Mouse (Mus musculus) T-helper 1 cell (primary cell): ENCODE data around the gene Phactr3.
"Not testable (repeated sequence)": the region's sequence is repeated elsewhere in the genome, so short reads cannot be mapped to it uniquely, and the experiment has no call there.

Source experiments
- in situ Hi-C: fragments of 300-600 bp; cut with MboI, MseI; formaldehyde crosslinking; loops from one replicate; pipeline ENCODE4 v1.15.1; 2025; ENCODE audit warnings: high pct_unique_total_duplicates

Gene Phactr3

DNA sequence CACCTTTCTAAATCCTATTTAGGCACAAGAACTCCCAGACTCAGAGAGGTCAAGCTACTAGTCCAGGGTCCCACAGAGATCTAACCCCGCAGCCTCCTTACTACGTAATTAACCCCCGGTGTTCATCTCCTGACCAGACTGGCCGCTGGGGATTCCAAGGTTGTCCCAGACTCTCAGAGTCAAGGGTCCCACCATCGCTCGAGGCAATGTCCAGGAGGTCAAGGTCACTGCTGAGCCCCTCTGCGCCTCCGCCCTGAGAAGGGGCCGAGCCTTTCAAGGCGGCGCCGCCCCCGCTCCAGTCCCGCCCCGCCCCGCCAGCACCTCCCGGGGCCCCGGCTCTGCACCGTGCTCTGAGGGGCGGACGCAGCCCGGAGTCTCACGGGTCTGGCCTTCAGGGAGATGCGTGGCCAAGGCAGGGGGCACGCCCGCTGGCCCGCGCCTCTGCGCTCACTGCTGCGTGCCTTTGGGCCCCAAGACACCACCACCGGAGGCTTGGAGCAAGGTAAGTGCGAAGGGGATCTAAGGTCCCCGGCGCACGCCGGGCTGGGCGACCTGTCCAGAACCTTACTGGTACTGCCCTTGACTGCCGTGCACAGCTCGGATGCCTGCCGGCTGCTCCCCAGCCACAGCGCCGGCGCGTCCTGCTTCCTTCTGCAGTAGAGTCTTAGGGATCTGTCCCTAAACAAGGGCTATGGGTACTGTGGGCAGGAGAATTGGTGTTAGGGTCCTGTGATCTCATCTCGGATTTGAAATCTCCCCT, at the start of gene Phactr3:
Gene Phactr3 (plus strand): TSS at position 175 of the 760 bp plus-strand sequence.
- in situ Hi-C loops, result no loop called here

DNA sequence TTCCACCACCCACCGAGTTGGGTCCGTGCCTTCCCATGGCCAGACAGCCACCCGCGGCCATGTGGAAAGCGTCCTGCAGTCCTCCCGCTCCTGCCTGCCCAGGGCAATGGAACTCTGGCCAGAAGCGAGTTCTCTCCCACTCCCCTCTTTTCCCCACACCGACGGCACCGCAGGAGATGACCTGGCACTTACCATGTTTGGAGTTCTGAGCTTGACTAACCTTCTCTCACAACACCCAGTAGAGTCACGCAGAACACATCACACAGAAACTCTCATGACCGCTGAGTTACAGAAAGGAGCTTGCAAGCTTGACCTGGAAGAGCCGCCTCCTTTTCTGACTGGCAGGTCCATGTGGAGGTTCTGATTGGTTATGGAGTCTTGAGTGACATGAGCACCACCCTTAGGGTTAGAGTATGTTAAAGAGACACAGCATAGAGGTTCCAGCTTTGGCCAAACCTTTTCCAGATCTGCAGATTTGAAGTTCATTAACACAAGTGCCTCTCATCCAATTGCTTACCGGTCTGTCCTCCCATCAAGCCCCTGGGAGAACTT, 40.5 kb upstream of the Phactr3 start, which contains the start of gene Zfp931:
Gene Zfp931 (minus strand): TSS at position 311 of the 552 bp plus-strand sequence.
- in situ Hi-C loops, result not testable (repeated sequence)

DNA sequence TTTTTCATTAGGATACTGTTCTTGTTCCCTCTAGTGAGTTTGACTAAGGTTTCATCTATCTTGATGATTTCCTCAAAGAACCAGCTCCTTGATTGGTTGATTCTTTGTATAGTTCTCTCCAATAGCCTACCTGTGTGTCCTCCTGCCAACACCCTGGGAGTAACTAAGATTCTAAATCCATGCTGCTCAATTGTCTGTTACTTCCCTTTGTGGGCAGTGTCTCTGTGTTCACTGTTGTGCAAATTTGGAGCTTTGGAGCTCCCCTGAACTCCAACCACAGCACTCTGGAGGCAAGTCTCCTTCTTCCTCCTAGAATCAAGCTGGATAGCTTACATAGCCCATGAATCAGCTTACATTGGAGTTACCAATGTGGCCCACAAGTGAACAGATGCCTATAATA, 29.2 kb upstream of the Phactr3 start:
- in situ Hi-C loops, result no loop called here

DNA sequence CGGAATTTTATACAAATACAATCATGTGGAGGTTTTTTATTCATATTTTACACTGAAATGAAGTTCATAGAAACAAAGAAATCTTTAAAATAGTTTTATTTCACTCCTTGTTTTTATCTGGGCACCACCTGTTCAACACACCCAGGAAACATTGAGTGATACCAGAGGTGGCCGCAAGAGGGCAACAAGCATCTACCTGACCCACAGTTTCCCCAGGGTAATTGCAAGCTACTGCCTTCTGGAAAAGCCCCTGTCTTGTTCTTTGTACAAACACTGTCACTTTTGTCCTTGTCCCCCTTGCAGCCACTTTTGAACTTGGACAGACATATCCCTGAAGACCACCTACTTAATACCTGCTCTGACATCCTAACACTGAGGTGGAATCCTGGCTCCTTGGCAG, 20.8 kb upstream of the Phactr3 start:
- in situ Hi-C loops, result no loop called here

DNA sequence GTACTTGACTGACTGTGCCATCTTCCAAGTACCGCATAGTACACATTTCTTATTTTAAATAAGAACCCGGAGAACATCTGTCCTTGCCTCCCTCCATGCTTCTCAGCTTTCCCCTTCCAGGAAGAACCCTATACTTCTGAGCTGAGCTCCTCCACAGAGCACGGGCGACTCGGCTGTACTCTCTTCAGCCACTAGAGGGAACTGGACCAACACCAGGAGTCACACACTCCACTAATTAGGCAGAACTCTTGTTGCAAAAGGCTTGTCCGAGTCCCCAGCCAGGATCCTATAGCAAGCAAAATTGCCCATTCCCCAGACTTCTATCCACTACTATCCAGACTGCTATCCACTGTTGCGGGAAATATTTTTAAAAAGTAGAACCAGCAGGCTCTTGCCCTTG, 16.8 kb upstream of the Phactr3 start:
- in situ Hi-C loops, result no loop called here

DNA sequence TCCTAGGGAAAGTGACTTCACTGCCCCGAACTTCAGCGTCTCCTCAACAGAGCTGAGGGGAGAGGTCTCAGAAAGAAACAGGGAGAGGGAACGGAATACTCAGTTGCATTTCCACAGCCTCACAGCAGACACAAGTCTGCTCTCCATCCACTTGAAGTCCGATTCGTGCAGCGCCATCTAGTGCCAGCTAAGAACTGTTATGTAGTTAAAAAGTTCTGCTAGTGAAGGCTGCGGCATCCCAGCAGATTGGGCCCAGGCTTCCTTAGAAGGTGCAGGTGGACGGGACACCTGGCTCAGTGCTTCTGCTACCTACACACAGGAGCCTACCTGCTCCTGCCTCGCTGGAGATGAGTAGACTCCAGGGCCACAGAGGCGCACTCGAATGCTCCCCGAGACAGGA, 829 bp upstream of the Phactr3 start:
- in situ Hi-C loops, result no loop called here

DNA sequence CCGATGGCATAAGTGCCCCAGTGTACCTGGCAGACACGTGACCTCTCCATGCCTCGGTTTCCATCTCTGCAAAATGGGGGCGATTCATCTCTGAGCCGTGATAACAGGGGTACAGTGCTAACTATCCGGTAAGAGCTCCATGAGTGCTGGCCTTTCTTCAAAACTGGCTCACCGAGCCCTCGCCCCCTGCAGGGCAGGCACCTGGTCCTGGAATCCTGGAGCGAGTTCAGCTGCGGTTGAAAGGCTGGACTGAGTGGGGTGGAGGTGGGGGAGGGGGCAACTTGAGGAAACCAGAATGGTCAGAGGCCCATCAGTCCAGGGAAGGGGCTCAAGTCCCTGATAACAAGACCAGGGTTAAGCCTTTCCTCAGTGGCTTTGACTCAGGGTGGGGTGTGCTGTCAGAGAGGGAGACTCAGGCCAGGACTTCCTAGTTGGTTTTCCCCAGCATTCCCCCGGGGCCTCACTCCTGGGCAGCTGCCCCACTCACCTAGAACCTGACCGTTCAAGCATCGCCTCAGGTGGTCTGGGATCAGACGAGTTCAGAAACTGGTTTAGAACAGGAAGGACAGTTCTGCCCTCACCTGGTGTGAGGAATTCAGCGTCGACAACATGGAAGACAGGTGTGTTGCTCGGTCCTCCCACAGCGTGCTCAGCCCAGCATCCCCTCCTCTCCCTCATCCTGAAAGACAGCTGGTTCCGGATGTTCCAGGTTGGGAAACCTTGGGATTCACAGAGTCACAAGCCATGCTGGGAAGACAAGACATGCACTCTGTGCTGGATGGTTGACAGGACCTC, 983 bp downstream of the Phactr3 start:
- in situ Hi-C loops, result no loop called here

DNA sequence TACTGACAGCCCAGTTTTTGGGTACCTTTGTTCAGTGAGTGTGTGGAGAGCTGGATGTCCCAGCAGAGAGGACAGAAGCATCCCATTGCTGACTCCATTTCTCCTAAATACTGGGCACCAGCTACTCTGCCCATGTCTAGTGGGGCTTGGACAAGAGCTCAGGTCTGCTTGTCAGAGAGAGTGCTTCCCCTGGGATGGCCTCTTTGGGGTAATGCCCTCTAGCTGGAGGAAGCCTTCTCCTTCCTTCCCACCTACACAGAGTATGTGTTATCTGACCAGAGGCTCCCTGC, 1.5 kb downstream of the Phactr3 start:
- in situ Hi-C loops, result no loop called here

DNA sequence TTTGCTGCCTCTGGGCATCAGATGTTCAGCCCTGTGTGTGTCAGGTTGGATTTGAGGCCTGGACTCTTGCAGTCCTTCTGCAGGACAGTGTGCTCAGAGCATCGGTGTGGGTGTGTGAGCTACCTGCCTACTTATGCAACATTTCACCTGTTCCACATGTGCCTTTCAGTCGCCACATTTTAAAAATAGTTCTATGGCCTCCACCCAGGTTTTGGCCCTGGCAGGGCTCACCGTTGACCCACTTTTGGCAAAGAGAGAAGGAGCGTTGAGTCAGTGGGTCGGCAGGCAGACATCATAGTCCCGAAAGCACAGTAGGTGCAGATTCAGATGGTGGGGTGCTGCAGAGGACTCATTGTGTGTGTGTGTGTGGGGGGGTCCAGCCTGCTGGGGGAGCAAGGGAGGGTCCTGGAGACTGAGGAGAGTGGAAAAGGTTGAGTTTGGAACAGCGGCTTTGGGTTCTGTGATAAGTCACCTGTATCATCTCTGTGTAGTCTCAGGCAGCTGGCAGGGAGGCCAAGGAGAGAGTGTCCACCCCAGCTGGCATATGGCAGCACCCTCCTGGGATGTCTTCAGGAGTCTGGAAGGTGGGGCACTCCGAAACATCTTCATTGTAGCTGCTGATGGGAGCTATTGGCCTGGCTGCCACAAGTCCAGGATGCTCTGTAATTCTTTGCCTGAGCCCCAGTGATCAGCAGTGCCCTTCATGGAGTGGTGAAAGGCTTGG, 2.0 kb downstream of the Phactr3 start:
- in situ Hi-C loops, result no loop called here

DNA sequence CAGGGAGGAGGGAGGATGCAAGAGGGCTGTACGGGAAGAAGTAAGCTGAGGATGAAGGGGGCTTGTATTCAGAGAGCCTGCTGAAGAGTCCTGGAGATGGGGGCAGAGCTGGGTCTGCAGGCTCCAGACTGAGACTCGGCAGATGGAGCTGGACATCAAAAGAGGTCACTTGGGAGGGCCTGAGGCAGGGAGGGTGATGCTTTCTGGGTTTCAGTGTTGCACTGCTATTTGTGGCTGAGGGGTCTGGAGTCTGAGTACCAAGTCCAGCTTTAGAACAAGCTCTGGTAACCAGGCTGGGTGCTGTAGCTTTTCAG, 2.6 kb downstream of the Phactr3 start:
- in situ Hi-C loops, result no loop called here

DNA sequence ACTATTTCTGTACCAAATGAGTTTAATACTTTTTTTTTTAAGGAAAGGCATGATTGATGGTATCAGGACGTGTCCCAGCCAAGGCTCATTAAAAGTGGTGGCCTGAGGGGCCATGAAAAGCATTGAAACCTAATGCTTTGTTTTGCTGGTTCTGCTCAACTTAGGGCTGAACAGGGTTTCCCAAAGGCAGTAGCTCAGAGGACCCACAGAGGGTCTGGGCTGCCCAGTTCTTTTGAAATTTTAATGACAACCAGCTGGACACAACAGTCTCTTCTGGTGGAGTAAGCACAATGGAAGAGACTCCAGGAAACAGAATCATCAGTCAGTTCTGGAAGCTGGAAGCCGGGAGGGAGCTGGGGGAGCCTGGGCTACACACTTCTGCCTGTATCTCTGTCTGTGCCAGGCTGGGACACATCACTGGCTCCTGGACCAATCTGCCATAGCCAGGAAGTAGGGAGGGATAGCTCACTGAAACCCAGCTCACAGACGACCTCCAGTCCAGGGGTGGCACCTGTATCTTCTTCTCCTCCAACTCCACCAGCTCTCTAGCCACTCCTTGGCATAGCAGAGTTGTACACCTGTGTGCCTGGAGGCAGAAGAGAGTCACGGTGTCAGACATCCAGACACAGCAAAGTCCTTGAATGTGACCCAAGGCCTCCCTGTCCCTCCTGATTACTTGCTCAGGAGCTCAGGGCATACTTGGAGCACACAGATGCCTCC, 3.3 kb downstream of the Phactr3 start:
- in situ Hi-C loops, result no loop called here

DNA sequence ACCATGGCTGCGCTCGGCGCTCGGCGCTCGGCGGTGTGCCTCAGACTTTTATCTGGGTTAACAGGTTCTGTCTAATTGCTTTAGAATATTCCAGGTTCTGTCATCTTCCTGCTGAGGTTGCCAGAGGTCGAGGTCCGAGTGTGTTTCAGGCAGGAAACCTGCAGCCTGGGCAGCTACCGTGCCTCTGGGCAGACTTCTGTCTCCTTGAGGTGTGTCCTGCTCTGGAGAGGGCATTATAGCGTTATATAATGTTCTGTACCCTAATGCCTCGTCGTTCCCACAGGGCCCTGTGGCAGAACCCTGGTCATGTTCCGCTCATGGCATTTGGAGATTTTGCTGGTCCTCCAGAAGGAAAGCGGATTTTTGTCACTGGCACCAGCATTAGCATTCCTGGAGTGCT, 4.7 kb downstream of the Phactr3 start:
- in situ Hi-C loops, result no loop called here

DNA sequence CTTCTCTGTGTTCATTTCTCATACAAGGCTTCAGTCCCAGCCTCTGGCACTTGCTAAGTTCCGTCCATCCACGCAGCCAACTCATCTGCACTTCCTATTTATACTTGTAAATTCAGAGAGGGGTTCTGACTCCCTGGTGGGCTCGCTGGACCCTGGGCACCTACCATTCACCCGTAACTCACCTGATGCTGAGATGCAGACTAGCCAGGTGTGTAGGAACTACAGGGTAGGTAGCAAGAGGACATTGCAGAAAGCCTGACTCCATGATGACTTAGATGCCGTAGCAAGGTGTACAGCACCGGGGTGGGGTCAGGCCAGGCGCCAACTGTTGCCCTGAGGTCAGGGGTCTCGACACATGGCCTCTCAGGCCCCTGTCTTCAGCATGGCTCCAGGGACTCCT, 6.7 kb downstream of the Phactr3 start:
- in situ Hi-C loops, result no loop called here

DNA sequence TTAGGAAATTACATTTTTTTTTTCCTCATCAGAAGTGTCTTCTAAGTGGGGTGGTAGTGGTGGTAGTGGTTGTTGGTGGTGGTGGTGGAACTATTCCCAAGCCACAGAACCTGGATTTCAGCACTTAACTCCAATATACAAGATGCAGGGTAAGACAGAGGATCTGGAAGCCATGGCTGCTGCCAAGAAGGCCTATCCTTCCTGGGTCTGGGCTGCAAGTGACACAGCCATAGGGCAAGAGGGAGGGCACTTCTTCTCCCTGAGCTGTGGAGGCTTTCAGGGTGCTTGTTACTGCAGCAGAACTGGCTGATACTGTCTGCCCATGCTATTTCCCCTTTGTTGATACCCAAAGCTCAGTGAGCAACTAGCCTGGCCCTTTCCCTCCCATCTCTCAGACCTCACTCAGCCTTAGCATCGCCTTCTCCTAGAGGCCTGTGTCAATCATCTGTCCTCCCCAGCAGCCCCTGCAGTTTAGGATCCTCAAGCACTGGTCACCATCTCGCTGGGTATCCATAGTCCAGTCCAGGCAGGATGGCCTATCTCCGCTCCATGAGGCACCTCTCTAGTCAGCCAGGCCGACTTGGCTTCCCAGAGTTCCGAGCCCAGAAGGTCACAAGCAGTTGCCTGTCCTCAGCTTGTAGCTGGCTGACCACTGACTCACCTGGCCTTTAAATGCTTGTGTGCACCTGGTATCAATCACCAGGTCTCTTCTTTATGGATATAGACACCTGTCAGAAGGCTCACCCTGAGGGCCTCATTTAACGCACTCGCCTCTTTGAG, 7.5 kb downstream of the Phactr3 start:
- in situ Hi-C loops, result no loop called here

DNA sequence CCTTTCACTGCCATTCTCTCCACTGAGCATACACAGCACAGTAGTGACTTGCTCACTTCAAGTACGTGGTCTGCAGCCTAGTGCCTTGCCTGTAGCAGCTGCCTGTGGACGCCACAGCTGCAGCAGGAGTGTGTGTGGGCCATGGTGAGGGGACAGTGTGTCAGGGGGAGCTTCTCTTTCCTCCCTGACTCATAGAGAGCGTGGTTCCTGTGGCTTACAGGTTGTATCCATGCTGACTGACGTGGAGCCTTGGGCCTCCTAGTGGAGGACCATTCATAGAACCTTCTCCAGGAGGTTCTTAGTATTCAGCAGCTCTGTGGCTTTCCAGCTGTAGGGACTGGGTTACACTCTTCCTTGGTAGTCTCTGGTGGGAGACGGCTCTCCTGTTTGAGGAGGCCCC, 9.8 kb downstream of the Phactr3 start:
- in situ Hi-C loops, result no loop called here

DNA sequence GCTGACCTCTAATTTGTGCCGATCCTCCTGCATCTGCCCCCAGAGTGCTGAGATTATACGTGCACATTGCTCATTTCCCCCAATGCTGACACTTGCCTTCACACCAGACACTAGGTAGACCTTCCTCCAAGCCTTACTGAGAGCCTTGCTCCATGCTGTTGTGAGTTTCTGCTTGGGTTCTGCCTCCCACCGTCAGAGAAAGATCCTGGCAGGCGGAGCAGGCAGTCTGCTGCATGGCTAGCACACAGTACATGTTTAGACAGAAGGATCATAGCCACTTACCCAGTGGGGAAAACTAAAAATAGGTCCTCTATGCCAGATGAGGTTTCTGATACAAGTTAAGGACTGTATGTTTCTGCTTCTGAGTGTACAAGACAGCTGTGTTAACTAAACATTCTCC, 10.4 kb downstream of the Phactr3 start:
- in situ Hi-C loops, result no loop called here

DNA sequence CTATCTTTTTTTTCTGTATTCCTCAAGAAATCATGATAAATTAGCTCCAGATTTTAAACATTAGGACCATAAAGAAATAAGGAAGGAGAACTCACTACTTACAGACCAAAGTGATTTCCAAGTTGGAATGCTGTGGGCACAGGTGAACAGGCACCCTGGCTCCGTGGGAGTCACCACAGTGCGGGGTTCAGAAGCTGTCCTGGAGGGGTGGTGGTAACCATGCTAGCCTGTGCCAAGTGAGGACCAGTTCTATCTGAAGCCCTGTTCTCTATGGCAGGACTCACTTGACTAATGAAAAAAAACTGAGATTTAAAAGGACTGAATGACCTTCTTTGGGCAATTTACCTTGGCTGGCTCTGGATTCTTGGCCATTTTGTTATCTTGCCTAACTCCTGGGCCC, 10.9 kb downstream of the Phactr3 start:
- in situ Hi-C loops, result loop anchor here (10.0 kb wide), 1 partner anchor 215 kb away; no protein-coding TSS in a partner anchor

DNA sequence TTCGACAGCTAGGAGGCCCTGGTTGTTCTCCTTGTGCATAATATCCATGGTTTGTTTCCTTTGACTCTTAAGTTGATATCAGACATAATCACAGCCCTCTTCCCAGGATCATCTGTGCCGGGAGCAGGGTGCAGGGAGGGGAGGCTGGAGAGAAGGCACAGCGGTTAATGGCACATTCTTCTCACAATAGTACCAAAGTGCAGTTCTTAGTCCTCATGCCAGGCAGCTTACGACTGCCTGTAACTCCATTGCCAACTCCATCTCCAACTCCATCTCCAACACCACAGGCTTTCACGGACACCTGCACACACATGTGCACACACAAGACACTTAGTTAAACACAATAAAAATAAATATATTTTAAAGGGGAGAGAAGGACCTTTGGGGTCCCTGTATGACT, 11.8 kb downstream of the Phactr3 start:
- in situ Hi-C loops, result loop anchor here (10.0 kb wide), 1 partner anchor 214 kb away; no protein-coding TSS in a partner anchor

DNA sequence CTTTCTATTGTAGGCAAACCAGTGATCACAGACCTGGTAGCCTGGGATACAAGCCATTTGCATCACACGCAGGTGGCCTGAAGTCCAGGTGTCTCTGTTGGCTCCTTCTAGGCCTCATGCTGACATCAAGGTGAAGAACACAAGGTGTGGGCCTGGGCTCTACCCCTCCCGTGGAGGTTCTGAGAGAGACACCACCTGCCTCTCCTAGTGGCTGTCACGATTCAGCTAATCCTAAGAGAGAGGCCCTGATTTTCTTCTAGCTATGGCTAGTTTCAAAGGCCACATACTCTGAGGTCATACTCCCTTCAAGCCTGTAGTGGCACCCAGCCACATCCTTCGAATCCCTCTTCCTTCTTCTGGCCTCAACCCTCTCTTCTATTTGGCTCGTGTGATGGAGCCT, 12.2 kb downstream of the Phactr3 start:
- in situ Hi-C loops, result loop anchor here (10.0 kb wide), 1 partner anchor 214 kb away; no protein-coding TSS in a partner anchor

DNA sequence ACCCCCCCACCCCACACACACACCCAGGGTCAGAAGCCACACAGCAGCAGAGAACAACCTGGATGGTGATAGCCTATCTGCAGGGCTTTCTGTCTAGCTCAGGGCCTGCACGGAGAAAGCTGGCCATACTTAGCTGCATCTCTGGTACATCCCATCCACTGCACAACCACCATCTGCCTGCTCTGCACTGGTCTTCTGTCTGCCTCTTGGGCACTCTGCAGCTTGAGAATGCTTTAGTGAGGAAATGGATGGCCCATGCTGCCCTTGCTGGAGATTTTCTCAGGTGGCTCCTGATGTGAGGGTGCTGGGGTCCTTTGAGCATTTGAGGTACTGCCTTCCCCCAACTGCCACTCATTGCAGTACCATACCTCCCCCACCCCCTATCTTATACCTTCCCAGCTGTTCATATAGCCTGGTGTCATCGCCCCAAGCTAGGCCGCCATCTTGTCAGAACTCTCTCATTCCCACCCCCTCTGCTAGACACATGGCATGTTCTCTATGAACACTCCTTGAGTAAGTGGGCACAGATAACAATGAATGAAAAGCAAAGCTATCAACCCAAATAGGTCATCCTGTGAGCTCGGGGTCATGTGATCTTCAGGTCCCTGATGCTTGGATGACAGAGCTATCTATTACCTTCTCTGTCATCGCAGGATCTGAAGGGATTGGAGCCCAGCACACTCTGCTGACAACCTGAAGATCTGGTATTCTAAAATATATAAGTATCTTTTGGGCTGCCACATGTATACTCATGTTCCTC, 13.0 kb downstream of the Phactr3 start:
- in situ Hi-C loops, result loop anchor here (10.0 kb wide), 1 partner anchor 213 kb away; no protein-coding TSS in a partner anchor
